Mouse (Mus musculus): ENCODE data around the gene Ptpn7.

- no peak for TF ChIP-seq CTCF (conservative IDR thresholded peaks at IDR 0.05; ENCODE audit: low read length)
- TF ChIP-seq NANOG (IDR thresholded peaks at IDR 0.05; ENCODE audit: borderline replicate concordance, low read length): no peak
- TF ChIP-seq POU5F1 (IDR thresholded peaks at IDR 0.05; ENCODE audit: borderline replicate concordance, low read length): no peak
Observed at GRCm38 (mm10) chr1:135132893-135133369, 431 bp downstream of the Ptpn7 start.

Data from E14TG2a.4 (cell line).